Mouse (Mus musculus): ENCODE data around the gene Ackr3. TPM values are rescaled to one million over a fixed set of nuclear protein-coding genes. Genes with fewer than 3 reads are reported as not detected.

The Ackr3 gene
- polyA plus RNA-seq, 2 experiments from 2014 or later: not detected

- no peak for ATAC-seq
Observed at GRCm38 (mm10) chr1:90205223-90205622, 1.4 kb downstream of the Ackr3 start.

GRCm38 (mm10) chr1:90206684-90207083, 2.9 kb downstream of the Ackr3 start:
- ATAC-seq: no peak

- no peak for ATAC-seq
Observed at GRCm38 (mm10) chr1:90207279-90207678, 3.5 kb downstream of the Ackr3 start.

GRCm38 (mm10) chr1:90207739-90208502, 4.1 kb downstream of the Ackr3 start:
- no peak for ATAC-seq

- ATAC-seq: no peak
Observed at GRCm38 (mm10) chr1:90208503-90208860, 4.7 kb downstream of the Ackr3 start.

GRCm38 (mm10) chr1:90209069-90209468, 5.3 kb downstream of the Ackr3 start:
- ATAC-seq: no peak

- ATAC-seq: no peak
Observed at GRCm38 (mm10) chr1:90209741-90210140, 6.0 kb downstream of the Ackr3 start.

GRCm38 (mm10) chr1:90210346-90210745, 6.6 kb downstream of the Ackr3 start:
- ATAC-seq: no peak

GRCm38 (mm10) chr1:90210761-90211160, 7.0 kb downstream of the Ackr3 start:
- no peak for ATAC-seq

GRCm38 (mm10) chr1:90212376-90212775, 8.6 kb downstream of the Ackr3 start:
- ATAC-seq: no peak

- no peak for ATAC-seq
Observed at GRCm38 (mm10) chr1:90212901-90213300, 9.1 kb downstream of the Ackr3 start.

GRCm38 (mm10) chr1:90214021-90214420, 10.2 kb downstream of the Ackr3 start:
- no peak for ATAC-seq

GRCm38 (mm10) chr1:90214926-90215325, 11.1 kb downstream of the Ackr3 start:
- no peak for ATAC-seq

GRCm38 (mm10) chr1:90215881-90216280, 12.1 kb downstream of the Ackr3 start:
- no peak for ATAC-seq

GRCm38 (mm10) chr1:90216395-90216794, 12.6 kb downstream of the Ackr3 start:
- ATAC-seq: no peak

- no peak for ATAC-seq
Observed at GRCm38 (mm10) chr1:90220280-90220679, 16.5 kb downstream of the Ackr3 start.

- ATAC-seq: no peak
Observed at GRCm38 (mm10) chr1:90220844-90221243, 17.1 kb downstream of the Ackr3 start.

- ATAC-seq: no peak
Observed at GRCm38 (mm10) chr1:90221811-90222361, 18.1 kb downstream of the Ackr3 start.

- ATAC-seq: no peak
Observed at GRCm38 (mm10) chr1:90222427-90222901, 18.7 kb downstream of the Ackr3 start.

- no peak for ATAC-seq
Observed at GRCm38 (mm10) chr1:90223006-90223405, 19.2 kb downstream of the Ackr3 start.

GRCm38 (mm10) chr1:90225603-90226254, 21.9 kb downstream of the Ackr3 start:
- ATAC-seq: no peak

- no peak for ATAC-seq
Observed at GRCm38 (mm10) chr1:90227684-90228322, 24.0 kb downstream of the Ackr3 start.

- no peak for ATAC-seq
Observed at GRCm38 (mm10) chr1:90228323-90228697, 24.5 kb downstream of the Ackr3 start.
